Mouse (Mus musculus) CH12.LX (cell line): ENCODE data around the gene Lrrc61.
"Not testable (repeated sequence)": the region's sequence is repeated elsewhere in the genome, so short reads cannot be mapped to it uniquely, and the experiment has no call there.

Experiments used
- CTCF ChIP-seq, 2 experiments: IDR thresholded peaks in 1 of 2; conservative IDR thresholded peaks in 1 of 2; 2 replicates each; pipeline ENCODE4 v1.5.1; 2011 to 2012; ENCODE audit warnings: low read depth in 2 of 2, low read length in 2 of 2, improper control_type of control experiment in 1 of 2, inconsistent platforms in 1 of 2, mild to moderate bottlenecking in 1 of 2, moderate library complexity in 1 of 2
- EP300 ChIP-seq: IDR thresholded peaks from 2 replicates; pipeline ENCODE4 v1.6.1; 2011; ENCODE audit warnings: low read length, improper control_type of control experiment
- JUND ChIP-seq: conservative IDR thresholded peaks from 2 replicates; pipeline ENCODE4 v1.6.1; 2011; ENCODE audit warnings: low read depth, low read length, improper control_type of control experiment
- MAZ ChIP-seq: IDR thresholded peaks from 2 replicates; pipeline ENCODE4 v1.6.1; 2012; ENCODE audit warnings: low read depth, mild to moderate bottlenecking, inconsistent platforms, low read length, improper control_type of control experiment, moderate library complexity
- MXI1 ChIP-seq: IDR thresholded peaks from 2 replicates; pipeline ENCODE4 v1.6.1; 2011; ENCODE audit warnings: mild to moderate bottlenecking, low read depth, low read length, improper control_type of control experiment
- NRF1 ChIP-seq: IDR thresholded peaks from 2 replicates; pipeline ENCODE4 v1.6.1; 2014; ENCODE audit warnings: low read depth, mild to moderate bottlenecking, inconsistent platforms, low read length, improper control_type of control experiment, moderate library complexity
- POLR2A ChIP-seq: IDR thresholded peaks from 2 replicates; pipeline ENCODE4 v1.6.1; 2011; ENCODE audit warnings: low read depth, mild to moderate bottlenecking, improper control_type of control experiment, low read length
- POLR2AphosphoS2 ChIP-seq: IDR thresholded peaks from 2 replicates; pipeline ENCODE4 v1.6.1; 2011; ENCODE audit warnings: low read depth, low read length, improper control_type of control experiment
- RAD21 ChIP-seq: IDR thresholded peaks from 2 replicates; pipeline ENCODE4 v1.6.1; 2011; ENCODE audit warnings: low read depth, mild to moderate bottlenecking, low read length, improper control_type of control experiment, moderate library complexity
- SMC3 ChIP-seq: IDR thresholded peaks from 2 replicates; pipeline ENCODE4 v1.6.1; 2011; ENCODE audit warnings: low read depth, low read length, improper control_type of control experiment
- TBP ChIP-seq: conservative IDR thresholded peaks from 2 replicates; pipeline ENCODE4 v1.6.1; 2011; ENCODE audit warnings: low read depth, low read length, improper control_type of control experiment
- USF2 ChIP-seq: conservative IDR thresholded peaks from 2 replicates; pipeline ENCODE4 v1.6.1; 2011; ENCODE audit warnings: low read depth, low read length, improper control_type of control experiment
- ZC3H11A ChIP-seq: IDR thresholded peaks from 2 replicates; pipeline ENCODE4 v1.6.1; 2012; ENCODE audit warnings: low read depth, mild to moderate bottlenecking, inconsistent platforms, low read length, improper control_type of control experiment
- ZNF384 ChIP-seq: IDR thresholded peaks from 2 replicates; pipeline ENCODE4 v1.6.1; 2012; ENCODE audit warnings: low read depth, low read length, improper control_type of control experiment, inconsistent platforms

- TF ChIP-seq USF2; MXI1; MAZ; EP300; ZNF384; POLR2A; ZC3H11A; POLR2AphosphoS2; JUND; RAD21; CTCF (conservative IDR thresholded peaks at IDR 0.05 in 1 of 2, IDR thresholded peaks at IDR 0.05 in 1 of 2; ENCODE audit: low read depth in 2 of 2, low read length in 2 of 2); SMC3; NRF1; TBP: not testable (repeated sequence)
Measured at GRCm38 (mm10) chr6:48524882-48525281, 29.7 kb upstream of the Lrrc61 start.
